Mouse (Mus musculus) bone marrow macrophage, adult 2 months (primary cell): ENCODE measurements at regions not wholly inside any gene's neighbourhood (a gene's known extent, or its start where the extent isn't known, plus 50 kb on each side); places are given as distances from the start of the nearest gene placed in this dataset.

Experiments
- H3K27ac ChIP-seq: 2 replicates; pipeline ENCODE4 v1.5.1; 2012; ENCODE audit warnings: low read depth, low read length; ENCODE audit not compliant: insufficient read depth
- H3K4me1 ChIP-seq: 2 replicates; pipeline ENCODE4 v1.6.1; 2012; ENCODE audit warnings: low read length; ENCODE audit not compliant: control insufficient read depth, insufficient read depth
- H3K4me3 ChIP-seq: 2 replicates; pipeline ENCODE4 v1.5.1; 2012; ENCODE audit warnings: mild to moderate bottlenecking, low read length, moderate library complexity; ENCODE audit not compliant: insufficient read depth
- CTCF ChIP-seq: IDR thresholded peaks from 2 replicates; pipeline ENCODE4 v1.5.1; 2012; ENCODE audit warnings: low read depth, mild to moderate bottlenecking, low read length, moderate library complexity
- POLR2A ChIP-seq: IDR thresholded peaks from 2 replicates; pipeline ENCODE4 v1.6.1; 2012; ENCODE audit warnings: mild to moderate bottlenecking, low read depth, low read length, borderline replicate concordance

GRCm38 (mm10) chr7:115073406-115073805 lies 329.9 kb downstream of the Insc start:
- Histone ChIP-seq H3K4me1 (no peaks in the 10 kb centered on the region), H3K4me3 (no peak overlapping the region), H3K27ac (no peak overlapping the region)
- no peak for TF ChIP-seq POLR2A
- no peak for TF ChIP-seq CTCF

- H3K4me3 ChIP-seq, result no peak overlapping the region
- no peak overlapping the region for H3K27ac ChIP-seq
- TF ChIP-seq CTCF (no peak), POLR2A (no peak)
- H3K4me1 ChIP-seq, result no peaks in the 10 kb centered on the region
These were observed 333.3 kb downstream of the Insc start for GRCm38 (mm10) chr7:115076781-115077180.

GRCm38 (mm10) chr7:115084711-115085380 lies 341.4 kb downstream of the Insc start:
- Histone ChIP-seq H3K27ac (no peak overlapping the region), H3K4me1 (no peaks in the 10 kb centered on the region), H3K4me3 (no peak overlapping the region)
- TF ChIP-seq POLR2A (no peak), CTCF (no peak)

GRCm38 (mm10) chr7:115086542-115087448 lies 343.3 kb downstream of the Insc start:
- Histone ChIP-seq H3K4me1 (no peaks in the 10 kb centered on the region), H3K27ac (no peak overlapping the region), H3K4me3 (no peak overlapping the region)
- no peak for TF ChIP-seq POLR2A

- no peak overlapping the region for H3K27ac ChIP-seq
- H3K4me1 ChIP-seq, result no peaks in the 10 kb centered on the region
- TF ChIP-seq CTCF (no peak), POLR2A (no peak)
- no peak overlapping the region for H3K4me3 ChIP-seq
These were observed 349.1 kb downstream of the Insc start for GRCm38 (mm10) chr7:115092481-115093050.

GRCm38 (mm10) chr7:115106041-115106440 lies 362.5 kb downstream of the Insc start:
- no peak overlapping the region for H3K4me3 ChIP-seq
- no peaks in the 10 kb centered on the region for H3K4me1 ChIP-seq
- TF ChIP-seq POLR2A (no peak), CTCF (no peak)
- no peak overlapping the region for H3K27ac ChIP-seq

GRCm38 (mm10) chr7:115112282-115112681 lies 368.8 kb downstream of the Insc start:
- no peak for TF ChIP-seq CTCF
- no peak for TF ChIP-seq POLR2A
- Histone ChIP-seq H3K4me1 (no peaks in the 10 kb centered on the region), H3K27ac (no peak overlapping the region), H3K4me3 (no peak overlapping the region)

- Histone ChIP-seq H3K4me1 (no peaks in the 10 kb centered on the region), H3K4me3 (no peak overlapping the region)
- TF ChIP-seq CTCF (no peak), POLR2A (no peak)
These were observed 379.8 kb downstream of the Insc start for GRCm38 (mm10) chr7:115123283-115123682.

GRCm38 (mm10) chr7:115129001-115129400 lies 385.5 kb downstream of the Insc start:
- H3K27ac ChIP-seq, result no peak overlapping the region
- H3K4me3 ChIP-seq, result no peak overlapping the region
- H3K4me1 ChIP-seq, result no peaks in the 10 kb centered on the region
- TF ChIP-seq CTCF (no peak), POLR2A (no peak)

More at GRCm38 (mm10) chr7:115123283-115123682, 379.8 kb downstream of the Insc start:
- H3K27ac ChIP-seq, result no peak overlapping the region

GRCm38 (mm10) chr7:115131259-115131969 lies 387.9 kb downstream of the Insc start:
- no peak overlapping the region for H3K27ac ChIP-seq
- TF ChIP-seq CTCF (no peak), POLR2A (no peak)
- H3K4me1 ChIP-seq, result no peaks in the 10 kb centered on the region
- no peak overlapping the region for H3K4me3 ChIP-seq
